Mouse (Mus musculus) gastrocnemius, postnatal 36 days (tissue): ENCODE data around the gene Ltbp1. TPM values are rescaled to one million over a fixed set of nuclear protein-coding genes. Genes with fewer than 3 reads are reported as not detected.
A peak's percentile ranks its signal among the peaks of the same experiment; 100 is the strongest.

ENCODE experiments used
- DNase-seq, 2 experiments: peaks; one replicate each; pipeline ENCODE4 v3.0.0; 2022
- intact Hi-C: fragments of 180-260 bp; cut with DNase I; formaldehyde crosslinking; loops from one replicate; pipeline ENCODE4 v1.15.1; 2025
- total RNA-seq, 2 experiments: library from RNA; stranded (reverse); gene quantifications; 2 replicates each; pipeline ENCODE4 v1.2.3; 2021

The Ltbp1 gene
- total RNA-seq, 2 experiments from 2014 or later, result 8.0 to 8.3 TPM

- intact Hi-C loops, result no loop called here
- DNase-seq, result no peak
Observed at GRCm38 (mm10) chr17:75331421-75331951, 326.1 kb downstream of the Ltbp1 start.

- DNase-seq, result no peak
- intact Hi-C loops, result no loop called here
Observed at GRCm38 (mm10) chr17:75332289-75332688, 326.9 kb downstream of the Ltbp1 start.

GRCm38 (mm10) chr17:75333011-75333410, 327.6 kb downstream of the Ltbp1 start:
- no peak for DNase-seq
- intact Hi-C loops, result no loop called here

DNA sequence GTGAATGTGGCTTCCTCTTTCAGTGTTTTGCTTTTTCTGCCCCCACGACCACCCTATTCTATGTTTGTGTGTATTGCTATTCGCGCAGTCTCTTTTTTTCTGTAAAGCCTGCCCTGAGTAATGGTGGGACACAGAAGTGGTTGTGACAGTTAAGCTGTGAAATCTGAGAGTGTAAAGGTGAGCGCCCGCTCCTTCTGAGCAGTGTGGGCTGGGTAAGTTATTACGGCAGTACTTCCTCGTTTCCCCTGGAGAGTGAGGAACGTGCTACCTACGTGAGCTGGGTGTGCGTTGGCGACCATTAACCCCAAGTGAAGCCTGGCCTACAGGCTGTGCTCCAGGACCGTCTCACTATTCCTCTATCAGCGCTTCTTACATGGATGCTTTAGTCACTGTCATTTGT, 328.4 kb downstream of the Ltbp1 start:
- no peak for DNase-seq
- intact Hi-C loops, result no loop called here

- no peak for DNase-seq
- intact Hi-C loops, result no loop called here
Observed at GRCm38 (mm10) chr17:75335649-75336048, 330.3 kb downstream of the Ltbp1 start.

GRCm38 (mm10) chr17:75341227-75341626, 335.9 kb downstream of the Ltbp1 start:
- intact Hi-C loops, result no loop called here
- DNase-seq, result no peak

- intact Hi-C loops, result no loop called here
- DNase-seq, result no peak
Observed at GRCm38 (mm10) chr17:75345116-75345515, 339.7 kb downstream of the Ltbp1 start.

DNA sequence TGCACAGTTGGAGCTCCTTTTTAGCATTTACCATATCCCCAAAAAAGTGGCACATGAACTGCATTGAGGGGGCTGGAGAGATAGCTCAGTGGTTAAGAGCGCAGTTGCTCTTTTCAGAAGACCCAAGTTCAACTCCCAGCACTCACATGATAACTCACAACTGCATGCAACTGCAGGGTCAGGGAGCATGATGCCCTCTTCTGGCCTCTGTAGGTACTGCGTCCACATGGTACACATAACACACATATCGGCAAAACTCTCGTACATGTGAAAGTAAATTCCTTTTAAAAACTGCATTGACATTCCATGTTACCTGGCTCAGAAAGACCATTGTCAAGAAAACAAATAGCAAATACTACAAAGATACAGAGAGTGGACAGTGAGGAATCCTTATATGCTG, 342.0 kb downstream of the Ltbp1 start:
- intact Hi-C loops, result no loop called here

GRCm38 (mm10) chr17:75349109-75349508, 343.7 kb downstream of the Ltbp1 start:
- intact Hi-C loops, result no loop called here
- peak in 1 of 2 experiments; percentile 28 for DNase-seq

More for the DNA sequence above, 342.0 kb downstream of the Ltbp1 start:
- DNase-seq, result no peak

- intact Hi-C loops, result no loop called here
- no peak for DNase-seq
Observed at GRCm38 (mm10) chr17:75349602-75350001, 344.2 kb downstream of the Ltbp1 start.

DNA sequence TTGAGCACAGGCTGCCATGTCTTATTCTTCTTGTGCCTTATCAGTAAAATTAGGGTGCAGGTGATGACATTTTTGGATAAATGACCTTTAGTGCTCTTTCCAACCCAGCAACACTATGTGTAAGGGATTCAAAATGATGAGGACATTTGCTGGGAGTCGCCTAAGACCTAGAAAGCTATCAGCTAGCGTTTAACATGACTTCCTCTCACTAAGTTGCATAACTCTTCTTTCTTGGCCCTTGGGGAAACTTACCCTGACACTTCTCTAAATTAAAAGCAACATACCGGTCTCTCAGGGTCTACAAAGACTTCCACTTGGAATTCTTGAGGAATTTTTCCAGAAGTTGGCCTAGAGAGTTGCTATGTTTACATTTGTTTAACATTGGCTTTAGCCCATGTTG, 348.0 kb downstream of the Ltbp1 start:
- intact Hi-C loops, result no loop called here
- DNase-seq, result no peak

- no peak for DNase-seq
- intact Hi-C loops, result no loop called here
Observed at GRCm38 (mm10) chr17:75355431-75355830, 350.1 kb downstream of the Ltbp1 start.

- intact Hi-C loops, result no loop called here
Observed at GRCm38 (mm10) chr17:75360111-75360510, 354.7 kb downstream of the Ltbp1 start.

GRCm38 (mm10) chr17:75366332-75366731, 361.0 kb downstream of the Ltbp1 start:
- DNase-seq, result no peak
- intact Hi-C loops, result no loop called here

More at GRCm38 (mm10) chr17:75360111-75360510, 354.7 kb downstream of the Ltbp1 start:
- no peak for DNase-seq

- no peak for DNase-seq
- intact Hi-C loops, result no loop called here
Observed at GRCm38 (mm10) chr17:75367486-75368155, 362.3 kb downstream of the Ltbp1 start.

DNA sequence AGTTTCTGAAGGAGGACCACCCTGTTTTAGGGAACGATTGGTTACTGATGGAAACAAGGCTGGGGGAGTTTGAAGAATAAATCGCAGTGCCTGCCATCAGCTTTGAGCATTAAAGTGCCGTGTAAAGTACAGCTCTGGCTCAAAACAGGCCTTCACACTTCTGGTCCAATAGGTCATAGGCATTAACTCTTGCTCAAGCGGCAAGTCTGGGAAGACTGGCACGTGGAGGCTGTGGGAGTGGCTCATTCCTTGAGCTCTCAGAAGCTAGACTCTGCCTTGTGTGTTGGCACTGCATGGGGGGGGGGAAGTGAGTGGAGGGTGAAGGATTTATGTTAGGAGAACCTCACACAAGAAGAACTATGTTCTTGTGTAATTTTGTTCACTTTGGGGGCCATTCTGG, 363.2 kb downstream of the Ltbp1 start:
- DNase-seq, result no peak
- intact Hi-C loops, result no loop called here

DNA sequence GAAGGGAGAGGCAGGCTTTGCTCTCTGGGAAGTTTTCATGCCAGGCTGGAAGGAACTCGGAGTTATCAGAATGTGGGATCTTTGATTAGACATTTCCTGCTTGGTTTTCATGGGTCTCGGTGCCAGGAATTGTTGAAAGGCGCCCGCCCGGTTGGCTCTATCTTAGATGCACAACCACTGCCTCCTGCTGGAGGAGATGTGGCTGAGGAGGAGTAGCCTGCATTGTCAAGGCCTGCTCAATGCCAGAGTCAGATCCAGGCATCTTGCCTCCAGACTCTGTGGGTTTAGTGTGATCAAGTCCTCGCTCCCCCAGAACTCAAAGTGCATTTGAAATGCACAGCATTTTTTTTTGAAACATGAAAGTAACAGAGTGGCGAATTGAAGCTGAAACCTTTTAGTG, 364.0 kb downstream of the Ltbp1 start:
- intact Hi-C loops, result no loop called here

DNA sequence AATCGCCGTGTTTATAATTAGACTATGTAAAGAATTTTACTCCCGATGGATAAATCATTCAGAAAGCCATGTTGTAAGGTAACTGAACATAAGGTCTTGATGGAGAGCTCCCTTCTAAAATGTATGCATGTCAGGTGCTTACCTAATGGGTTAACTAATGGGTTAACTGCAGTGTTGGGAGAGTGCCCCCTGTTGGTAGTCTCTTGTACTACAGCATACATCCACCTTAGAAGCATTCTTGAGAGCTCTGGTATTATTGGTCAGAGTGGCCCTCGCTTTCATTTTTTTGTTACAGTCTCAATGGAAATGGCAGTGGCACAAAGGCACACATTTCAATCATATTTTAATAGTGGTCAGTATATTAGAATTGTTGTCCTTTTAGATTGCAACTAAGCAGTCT, 364.8 kb downstream of the Ltbp1 start:
- intact Hi-C loops, result loop anchor here (5.0 kb wide), 1 partner anchor 167 kb away; no protein-coding TSS in a partner anchor

More for the DNA sequence above, 364.0 kb downstream of the Ltbp1 start:
- no peak for DNase-seq

DNA sequence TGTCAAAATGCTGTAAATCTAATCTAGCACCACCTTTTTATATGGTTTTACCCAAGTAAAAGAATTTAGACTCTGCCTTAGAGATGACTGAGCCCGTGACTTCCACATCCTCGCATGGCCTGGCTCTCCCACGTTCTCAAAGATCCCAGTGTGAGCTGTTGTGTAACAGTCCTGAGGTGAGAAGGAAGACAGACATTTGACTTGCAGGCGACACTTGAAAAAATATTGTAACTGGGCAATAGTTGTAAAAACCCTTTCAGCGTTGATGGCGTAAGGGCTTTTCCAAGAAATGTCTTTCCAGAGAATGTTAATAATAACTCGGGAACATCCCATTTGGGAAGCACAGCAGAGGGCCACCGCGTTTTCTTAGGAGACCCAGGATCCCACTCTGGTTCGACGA, 366.3 kb downstream of the Ltbp1 start:
- intact Hi-C loops, result loop anchor here (5.0 kb wide), 1 partner anchor 166 kb away; no protein-coding TSS in a partner anchor

More for the DNA sequence above, 364.8 kb downstream of the Ltbp1 start:
- DNase-seq, result no peak

DNA sequence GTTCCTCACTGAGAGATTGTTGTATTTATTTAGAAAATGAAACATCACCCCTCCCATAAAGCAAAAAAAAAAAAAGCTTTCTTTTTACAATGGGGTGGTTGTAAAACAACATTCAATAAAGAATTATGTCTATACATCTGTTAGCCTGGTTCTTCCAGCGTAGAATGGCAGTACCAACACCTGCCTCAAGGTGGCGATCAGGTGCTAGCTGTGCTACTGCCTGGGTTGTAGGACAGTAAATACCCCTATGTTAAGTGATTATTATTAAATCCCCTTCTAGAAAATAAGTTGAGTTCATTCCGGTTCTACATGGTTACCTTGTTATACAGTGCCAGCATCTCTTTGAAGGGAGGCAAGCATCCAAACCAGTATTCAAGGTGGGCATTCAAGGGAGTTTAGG, 367.0 kb downstream of the Ltbp1 start:
- DNase-seq, result peak; percentile 31 to 54
- intact Hi-C loops, result loop anchor here (5.0 kb wide), 1 partner anchor 165 kb away; no protein-coding TSS in a partner anchor

More for the DNA sequence above, 366.3 kb downstream of the Ltbp1 start:
- no peak for DNase-seq

- intact Hi-C loops, result loop anchor here (5.0 kb wide), 1 partner anchor 163 kb away; no protein-coding TSS in a partner anchor
- DNase-seq, result no peak
Observed at GRCm38 (mm10) chr17:75374287-75375024, 369.1 kb downstream of the Ltbp1 start.
